Mouse (Mus musculus) spleen, postnatal 10 days (tissue): Measurements from ENCODE around the gene Tomm40.

Source experiments
- DNase-seq, 2 experiments: peaks; one replicate each; pipeline ENCODE4 v3.0.0; 2021 to 2022; ENCODE audit warnings: low spot score in 2 of 2

The Tomm40 gene

DNA sequence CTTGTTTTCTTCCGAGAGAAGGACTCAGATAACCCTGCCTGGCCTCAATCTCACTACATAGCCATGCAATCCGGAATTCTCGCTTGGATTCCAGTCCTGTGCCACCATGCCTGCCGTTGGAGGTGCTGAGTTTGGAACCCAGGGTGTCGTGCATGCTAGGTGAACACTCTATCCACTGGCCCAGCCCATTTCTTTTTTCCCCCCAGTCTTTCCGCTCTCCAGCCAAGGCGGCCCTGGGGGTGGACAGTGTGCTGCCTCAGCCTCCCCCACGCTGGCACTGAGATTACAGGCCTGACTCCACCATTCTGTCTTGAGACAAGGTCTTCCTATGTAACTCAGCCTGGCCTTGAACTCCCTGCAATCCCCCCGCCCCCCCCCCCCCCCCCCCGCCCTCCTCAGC, 30.7 kb upstream of the Tomm40 start:
- DNase-seq: no peak

DNA sequence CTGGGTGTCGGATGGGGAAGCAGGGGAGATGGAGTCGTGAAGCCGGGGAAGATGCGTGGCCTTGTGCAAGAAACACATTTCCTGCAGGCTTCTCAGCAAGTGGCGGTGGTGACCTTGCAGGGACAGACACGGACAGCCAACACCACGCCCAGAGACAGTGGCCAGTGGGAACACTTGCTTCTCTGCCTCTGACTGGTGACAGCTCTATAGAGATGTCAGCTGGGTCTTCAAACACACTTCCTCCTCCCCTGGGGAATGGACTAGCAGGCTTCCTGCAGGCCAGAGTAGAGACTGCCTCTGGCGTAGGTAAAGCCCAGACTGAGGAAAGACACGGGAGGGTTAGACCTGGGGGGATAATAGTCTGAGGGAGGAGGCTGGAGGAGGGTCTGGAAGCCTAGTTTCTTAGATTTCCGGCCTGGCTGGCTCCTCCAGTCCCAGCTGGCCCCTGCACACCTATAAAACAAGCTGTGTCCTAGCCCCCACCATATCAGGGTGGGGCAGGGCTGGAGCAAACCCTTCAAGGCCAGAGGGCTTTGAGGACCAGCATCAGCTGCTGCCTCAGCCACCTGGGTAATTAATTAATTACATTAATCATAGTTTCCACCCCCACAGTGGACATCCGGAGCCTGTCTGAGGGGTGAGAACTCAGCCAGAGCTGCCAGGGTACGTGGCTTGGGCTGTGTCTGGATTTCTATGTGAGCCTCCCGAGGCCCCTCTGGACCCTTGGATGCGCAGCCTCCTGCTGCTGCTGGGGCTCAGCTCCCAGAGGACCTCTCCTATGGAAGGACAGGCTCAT, 29.6 kb upstream of the Tomm40 start:
- no peak for DNase-seq

DNA sequence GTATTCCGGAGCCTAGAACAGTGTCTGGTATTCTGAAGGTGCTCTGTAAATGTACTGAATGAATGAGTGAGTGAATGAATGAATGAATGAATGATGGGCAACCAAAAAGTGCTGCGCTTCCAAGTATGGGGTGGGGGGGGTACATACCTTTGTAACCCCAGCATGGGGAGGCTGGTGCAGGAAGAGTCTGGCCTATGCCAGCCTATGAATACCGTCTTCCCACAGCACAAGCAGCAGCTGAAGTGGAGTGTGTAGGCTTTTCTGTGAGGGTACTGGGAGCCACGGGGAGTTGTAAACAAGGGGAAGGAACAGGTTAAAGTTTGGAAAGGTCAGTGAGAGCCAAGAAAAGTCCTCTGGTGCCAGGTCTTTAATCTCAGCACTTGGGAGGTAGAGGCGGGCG, 28.6 kb upstream of the Tomm40 start:
- no peak for DNase-seq

DNA sequence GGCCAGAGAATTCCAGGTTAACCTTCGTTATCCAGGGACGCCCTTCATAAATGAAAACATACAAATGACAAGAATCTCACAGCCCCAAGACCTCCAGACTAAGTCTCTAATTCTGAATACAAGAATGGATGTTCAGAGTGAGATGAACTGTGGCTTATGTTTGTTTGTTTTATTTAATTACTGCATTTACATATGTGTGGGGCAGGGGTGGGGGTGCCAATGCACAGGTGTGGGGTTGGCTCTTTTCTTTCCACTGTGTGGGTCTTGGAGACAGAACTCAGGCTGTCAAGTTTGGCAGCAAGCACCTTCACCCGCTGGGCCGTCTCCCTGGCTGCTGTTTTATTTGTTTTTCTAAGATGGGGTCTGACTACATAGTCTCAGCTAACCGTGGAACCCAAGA, 27.2 kb upstream of the Tomm40 start:
- DNase-seq: no peak

DNA sequence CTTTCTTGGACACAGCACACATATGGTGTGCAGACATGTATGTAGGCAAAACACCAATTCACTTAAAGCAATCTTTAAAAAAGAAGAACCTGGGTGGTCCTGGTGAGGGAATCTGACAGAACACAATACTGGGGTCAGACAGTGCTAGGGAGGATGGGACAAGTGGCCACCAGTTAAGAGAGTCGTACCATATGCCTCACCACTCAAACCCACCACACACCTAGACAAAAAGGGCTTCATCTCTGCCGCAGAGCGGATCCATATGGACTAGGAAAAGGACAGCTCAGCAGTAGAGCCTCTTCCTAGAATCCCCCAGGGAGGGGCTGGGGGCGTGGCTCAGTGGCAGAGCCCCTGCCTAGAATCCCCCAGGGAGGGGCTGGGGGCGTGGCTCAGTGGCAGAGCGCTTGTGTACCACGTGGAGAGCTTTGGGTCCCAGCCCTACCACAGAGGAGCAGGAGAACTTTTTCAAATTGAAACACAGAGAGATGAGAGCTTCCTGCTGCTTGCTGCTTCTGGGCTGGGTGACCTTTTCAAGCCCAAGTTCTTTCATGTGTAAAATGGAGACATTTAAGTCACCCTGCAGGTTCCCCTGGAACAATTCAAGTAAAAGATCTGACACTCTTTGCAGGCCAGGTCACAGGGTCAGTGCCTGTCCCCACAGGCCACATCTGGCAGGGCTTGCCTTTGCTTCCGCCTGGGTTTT, 26.2 kb upstream of the Tomm40 start:
- no peak for DNase-seq

DNA sequence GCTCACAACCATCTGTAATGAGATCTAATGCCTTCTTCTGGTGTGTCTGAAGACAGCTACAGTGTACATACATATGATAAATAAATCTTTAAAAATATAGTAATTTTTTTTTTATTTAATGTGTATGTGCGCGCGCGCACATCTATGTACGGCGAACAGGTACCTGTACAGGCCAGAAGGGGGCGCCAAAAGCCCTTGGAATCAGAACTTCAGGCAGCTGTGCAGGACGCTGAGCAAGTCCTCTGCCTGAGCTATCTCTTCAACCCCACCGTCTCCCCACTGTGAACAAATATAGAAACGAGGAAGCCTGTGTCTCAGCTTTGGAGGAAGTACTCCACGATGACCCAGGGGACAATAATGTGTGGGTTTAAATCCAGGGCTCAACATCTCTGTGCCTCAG, 25.0 kb upstream of the Tomm40 start:
- DNase-seq: no peak

DNA sequence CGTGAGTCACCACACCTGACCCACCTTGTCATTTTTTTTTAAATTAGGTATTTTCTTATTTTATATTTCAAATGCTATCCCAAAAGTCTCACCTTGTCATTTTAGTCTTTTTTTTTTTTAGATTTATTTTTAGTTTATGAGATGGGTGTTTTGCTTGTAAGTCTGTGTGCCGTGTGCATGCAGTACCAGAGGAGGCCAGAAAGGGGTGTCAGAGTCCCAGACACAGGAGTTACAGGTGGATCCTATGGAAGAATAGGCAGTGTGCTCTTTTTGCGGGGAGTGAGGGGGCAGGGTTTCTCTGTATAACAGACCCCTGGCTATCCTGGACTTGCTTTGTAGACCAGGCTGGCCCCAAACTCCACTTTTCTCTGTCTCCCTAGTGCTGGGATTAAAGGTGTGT, 23.5 kb upstream of the Tomm40 start:
- DNase-seq: no peak

DNA sequence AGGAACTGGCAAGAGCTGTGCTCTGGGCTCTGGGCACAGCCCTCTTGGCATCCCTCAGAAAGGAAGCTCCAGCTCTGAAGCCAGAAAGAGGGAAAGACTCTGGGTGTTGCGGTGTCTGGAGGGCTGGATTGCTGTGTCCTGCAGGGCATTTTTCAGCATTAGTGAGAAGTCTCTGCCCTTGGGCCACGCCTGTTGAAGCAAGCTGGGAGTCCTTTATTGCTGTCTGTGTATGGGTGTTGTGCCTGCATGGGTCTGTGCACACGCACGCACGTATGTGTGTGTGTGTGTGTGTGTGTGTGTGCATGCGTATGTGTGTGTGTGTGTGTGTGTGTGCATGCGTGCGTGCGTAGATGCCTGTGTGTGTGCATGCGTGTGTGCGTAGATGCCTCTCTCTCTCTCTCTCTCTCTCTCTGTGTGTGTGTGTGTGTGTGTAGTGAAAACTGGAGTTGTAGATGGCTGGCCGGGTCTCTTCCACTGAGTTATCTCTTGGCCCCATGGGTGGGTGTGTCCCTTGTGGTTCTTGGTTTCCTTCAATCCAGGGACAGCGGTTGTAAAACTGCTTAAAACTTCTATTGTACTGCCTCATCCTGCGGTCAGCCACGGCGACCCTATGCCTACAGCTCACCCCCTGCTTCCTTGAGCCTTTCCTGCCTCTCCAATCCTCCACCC, 21.3 kb upstream of the Tomm40 start:
- DNase-seq: no peak

DNA sequence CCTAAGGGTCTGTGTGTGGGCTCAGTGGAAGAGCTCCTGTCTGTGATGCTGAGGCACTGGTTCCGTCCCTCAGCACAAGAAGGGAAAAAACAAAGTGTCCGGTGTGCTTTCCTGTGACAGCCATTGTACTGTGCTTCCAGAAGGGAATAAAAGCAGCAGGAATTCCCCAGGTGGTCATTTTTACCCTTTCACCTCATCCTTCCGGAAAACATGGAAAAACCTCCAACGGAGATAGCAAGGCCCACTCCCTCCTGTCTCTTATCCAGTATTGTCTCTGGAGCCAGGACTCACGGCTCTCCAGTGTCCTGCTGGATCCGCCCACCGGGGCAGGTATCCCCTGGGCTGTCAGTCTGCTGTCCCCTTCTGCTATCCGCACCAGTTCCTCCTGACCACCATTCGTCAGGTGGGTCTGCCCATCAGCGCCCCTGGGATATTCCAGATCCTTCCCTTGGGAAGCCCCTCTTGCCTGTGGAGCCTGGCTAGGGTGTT, 19.0 kb upstream of the Tomm40 start:
- DNase-seq: no peak

DNA sequence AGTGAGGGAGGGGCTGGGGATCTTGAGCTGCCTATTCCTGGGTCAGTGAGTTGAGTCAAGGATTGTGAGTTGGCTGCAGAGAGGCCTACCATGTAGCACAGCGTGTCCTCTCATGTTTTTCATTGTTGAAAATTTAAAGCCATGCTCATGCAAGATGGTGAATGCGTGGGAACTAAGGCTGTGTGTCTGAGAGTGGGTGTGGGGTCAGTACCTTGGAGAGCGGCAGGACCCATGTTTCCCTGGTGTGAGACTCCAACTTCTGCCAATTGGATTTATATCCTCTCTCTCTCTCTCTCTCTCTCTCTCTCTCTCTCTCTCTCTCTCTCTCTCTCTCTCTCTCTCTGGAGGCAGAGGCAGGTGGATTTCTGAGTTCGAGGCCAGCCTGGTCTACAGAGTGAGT, 11.3 kb upstream of the Tomm40 start:
- no peak for DNase-seq

DNA sequence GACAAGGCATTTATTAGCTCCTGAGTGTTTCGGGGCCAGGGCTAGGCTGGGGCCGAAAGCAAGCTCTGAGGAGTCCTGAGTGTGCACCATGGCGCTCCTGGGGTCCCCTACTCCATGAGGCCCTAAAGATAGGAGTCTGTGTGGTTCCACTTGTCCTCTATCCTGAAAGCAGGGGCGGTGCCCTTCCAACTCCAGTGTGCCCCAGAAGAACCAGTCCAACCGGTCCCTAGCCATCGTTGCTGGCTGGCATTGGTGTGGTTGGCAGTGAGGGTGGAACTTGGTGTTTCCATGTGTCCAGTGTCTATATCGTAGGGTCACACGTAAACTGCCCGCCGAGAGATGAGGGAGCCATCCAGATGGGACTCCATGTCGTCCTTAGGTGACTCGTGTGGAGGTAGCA, 8.9 kb upstream of the Tomm40 start:
- no peak for DNase-seq

DNA sequence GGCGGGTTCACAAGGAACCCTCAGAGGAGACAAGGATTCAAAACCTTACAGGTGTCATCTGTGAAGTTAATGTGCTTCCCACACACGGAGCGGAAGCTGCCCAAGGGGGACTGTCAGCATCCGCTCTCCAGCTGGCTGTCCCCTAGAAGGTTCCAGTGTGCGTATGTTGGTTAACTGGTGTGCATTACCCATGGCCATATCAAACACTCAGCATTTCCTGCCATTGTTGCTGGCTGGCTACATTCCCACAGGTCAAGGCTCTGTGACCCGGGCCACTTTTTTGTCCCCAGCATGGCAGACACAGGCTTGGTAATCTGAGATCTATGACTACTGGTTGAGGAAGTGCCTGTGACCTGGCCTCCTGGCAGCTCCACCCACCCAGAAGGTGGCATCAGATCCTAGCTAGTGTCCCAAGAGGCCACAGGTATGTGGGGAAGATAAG, 7.5 kb upstream of the Tomm40 start:
- no peak for DNase-seq

DNA sequence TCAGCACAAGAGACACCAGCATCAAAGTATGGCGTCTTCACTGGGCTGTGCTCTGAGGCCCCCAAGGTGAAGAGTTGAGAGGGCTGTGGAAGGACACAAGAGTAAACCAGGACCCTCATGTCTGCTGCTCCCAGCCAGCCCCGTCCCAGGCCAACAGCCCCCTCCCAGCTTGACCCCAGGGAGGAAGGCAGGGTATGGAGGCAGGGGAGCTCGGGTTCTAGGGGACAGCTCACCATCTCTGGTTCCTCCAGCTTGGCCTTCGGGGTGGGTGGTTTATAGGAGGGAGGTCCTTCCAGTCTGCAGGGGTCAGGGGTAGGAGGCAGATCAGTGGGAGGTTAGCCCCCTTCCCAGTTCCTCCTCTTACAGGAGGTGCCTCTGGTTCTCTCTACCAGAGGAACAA, 4.0 kb upstream of the Tomm40 start:
- DNase-seq: no peak

DNA sequence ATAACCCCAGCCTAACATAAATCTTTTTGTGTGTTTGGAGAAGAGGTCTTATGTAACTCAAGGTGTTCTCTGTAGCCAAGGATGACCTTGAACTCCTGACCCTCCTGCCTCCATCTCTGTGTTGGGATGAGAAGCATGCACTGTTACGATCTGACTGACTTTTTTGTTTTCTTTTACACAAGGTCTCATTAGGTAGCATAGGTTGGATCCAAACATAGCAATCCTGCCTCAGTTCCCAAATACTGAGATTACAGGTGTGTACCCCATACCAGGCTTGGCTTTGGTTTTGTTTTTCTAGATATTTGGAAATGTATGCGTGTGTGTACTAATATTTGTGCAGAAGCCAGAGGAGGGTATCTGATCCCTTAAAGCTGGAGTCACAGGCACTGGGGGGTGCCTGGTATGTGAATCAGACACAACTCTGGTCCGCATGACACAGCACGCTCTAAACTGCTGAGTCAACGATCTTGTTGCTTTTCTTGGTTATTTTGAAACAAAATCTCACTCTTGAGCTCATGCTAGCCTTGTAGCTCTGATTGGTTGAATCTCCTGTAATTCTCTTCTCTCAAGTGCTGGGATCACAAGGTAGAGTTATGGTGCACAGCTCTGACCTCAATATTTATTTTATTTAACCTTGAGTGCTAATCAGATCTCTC, 3.2 kb upstream of the Tomm40 start:
- DNase-seq: no peak

DNA sequence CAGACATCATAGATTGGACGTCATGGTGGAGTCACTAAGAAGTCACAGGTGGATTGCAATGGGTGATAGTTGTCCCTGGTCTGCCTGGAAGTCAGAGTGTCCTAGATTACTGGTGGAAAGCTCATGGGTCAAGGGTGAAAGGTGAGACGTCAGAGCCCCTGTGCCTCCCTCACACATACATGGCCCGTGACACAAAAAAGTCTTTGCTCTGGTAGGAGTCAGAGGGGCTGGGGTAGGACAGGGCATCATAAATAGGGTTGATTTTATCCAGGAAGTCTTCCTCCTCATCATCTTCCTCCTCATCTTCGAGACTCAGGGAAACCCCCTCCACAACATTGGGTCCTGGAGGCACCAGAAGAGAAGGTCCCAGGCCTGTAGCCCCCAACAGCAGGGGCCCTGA, 2.1 kb upstream of the Tomm40 start:
- no peak for DNase-seq

DNA sequence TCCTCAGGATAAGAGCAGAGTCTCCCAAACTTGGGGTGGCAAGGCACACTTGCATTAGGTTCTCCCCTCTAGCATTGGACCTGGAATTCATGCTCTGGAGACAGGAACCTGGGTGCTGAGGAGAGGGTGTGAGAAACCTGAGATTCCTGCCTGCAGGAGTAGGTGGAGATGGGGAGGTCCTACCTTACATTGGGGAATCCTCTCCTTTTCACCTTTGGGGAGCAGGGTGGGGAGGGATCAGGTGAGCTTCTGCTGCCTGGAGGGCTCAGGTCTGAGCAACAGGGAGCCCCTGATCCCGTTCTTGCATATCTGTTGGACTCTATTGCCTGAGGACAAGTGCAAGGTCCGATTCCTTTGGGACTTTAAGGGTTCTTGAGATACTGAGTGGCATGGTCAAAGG, 1.6 kb upstream of the Tomm40 start:
- DNase-seq: no peak

DNA sequence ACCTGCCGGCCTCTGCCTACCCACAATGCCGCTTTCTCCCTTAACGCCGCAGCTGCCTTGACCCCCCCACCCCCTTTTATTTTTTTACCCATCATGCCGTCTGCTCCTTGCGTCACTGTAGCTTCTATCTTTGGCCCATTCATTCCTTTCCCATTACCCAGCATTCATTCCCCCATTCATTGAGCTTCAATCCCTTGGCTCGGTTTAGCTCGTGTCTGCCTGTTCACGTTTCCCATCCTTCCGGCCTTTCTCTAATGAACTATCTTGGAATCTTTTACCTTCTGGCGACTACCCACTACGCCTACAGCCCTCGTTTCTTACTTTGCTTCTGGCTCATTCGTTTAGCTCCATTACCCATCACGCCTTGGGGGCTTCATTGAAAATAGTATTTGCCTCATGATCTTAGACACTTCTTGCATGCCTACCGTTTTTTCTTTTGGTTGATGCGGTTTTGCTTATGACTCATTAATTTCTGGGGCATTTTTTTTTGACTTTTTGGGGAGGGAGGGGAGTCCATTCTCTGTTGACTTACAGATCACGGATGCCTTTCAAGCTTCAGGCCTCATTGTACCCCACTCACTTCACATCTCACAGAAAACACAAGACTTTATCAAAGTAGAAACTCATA, 931 bp upstream of the Tomm40 start:
- no peak for DNase-seq

DNA sequence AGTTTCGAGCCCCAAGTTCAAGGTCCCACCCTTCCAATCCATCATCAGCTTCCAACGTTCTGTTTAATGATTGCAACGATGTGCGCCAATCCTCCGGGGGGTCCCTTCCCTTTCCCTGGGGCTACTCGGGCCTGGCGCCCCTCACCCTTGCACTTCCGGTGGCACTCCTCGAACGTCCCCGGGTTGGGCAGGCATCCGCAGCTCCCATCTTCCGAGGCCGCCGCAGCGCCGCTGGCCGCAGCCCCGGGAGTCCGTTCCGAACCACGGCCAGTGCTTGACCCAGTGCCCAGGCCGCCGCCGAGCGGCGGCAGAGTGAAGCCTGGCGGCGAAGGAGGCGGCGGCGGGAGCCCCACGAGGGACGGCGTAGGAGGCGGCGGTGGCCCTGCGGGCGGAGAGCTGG, 402 bp downstream of the Tomm40 start:
- no peak for DNase-seq

DNA sequence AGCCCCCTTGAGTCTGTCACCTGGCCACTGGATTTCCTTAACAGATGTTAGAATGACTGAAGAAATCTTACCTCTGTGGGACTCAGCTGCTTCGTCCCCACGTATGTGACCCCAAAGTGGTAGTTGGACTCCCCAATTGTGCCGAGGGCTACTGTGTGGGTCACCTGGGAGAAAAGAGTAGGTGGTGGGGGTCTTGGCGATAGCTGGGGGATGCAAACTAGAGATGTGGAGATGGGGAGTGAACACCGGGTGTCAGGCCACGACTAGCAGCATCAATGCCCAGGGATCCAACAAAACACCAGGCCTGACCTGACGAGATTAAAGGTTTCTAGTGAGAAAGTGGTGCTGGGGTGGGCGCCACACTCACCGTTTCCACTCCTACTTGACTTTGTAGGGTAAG, 1.6 kb downstream of the Tomm40 start:
- DNase-seq: no peak

DNA sequence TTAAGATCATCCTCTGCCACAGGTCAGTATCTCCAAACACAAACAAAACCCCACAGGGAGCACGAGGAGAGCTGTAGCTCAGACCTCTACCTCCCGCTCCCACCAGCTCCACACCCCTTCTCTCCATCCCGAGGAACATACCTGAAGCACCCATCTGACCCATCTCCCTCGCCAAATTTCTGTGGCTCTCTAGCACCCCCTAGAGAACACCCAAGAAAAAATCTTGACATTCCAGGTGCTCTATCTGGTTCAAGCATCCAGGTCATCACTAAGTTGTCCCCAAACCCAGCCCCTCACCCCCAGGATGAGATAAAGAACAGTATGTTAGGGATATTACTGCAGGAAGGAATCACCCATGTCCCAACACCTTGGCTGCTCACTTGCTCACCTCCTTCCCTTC, 2.0 kb downstream of the Tomm40 start:
- no peak for DNase-seq

DNA sequence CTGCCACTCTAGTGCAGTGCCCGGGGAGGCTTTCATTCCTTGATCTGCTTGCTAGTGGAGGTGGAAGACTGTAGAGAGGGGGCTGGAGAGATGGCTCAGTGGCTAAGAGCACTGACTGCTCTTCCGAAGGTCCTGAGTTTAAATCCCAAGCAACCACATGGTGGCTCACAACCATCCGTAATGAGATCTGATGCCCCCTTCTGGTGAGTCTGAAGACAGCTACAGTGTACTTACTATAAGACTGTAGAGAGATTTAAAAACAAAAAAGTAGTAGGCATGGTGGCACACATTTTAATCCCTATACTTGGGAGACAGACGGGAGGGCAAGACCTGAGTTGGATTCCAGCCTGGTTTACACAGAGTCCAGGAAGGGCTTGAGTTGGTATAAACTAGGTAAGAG, 2.8 kb downstream of the Tomm40 start:
- no peak for DNase-seq

DNA sequence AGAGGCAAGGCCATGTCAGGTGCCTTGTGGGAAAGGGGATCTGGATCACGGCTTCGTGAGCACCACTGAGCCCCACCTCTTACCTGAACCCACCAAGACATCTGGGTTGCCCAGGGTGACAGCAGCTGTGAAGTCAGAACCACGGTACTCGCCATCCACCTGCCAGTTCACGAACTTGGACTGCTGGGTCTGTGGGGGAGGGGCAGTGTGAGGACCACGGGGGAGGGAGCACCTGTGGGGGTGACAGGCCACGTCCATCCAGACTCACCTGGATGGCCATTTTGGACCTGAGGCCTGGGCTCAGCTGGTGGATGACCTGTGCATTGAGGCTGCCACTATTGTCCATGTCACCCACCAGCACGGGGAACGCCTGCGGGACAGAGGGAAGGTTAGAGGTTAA, 4.6 kb downstream of the Tomm40 start:
- no peak for DNase-seq
